Mouse (Mus musculus): ENCODE measurements at regions not wholly inside any gene's neighbourhood (a gene's known extent, or its start where the extent isn't known, plus 50 kb on each side); places are given as distances from the start of the nearest gene placed in this dataset.
A peak's percentile ranks its signal among the peaks of the same experiment; 100 is the strongest.
"Not testable (repeated sequence)": the region's sequence is repeated elsewhere in the genome, so short reads cannot be mapped to it uniquely, and the experiment has no call there.

DNA sequence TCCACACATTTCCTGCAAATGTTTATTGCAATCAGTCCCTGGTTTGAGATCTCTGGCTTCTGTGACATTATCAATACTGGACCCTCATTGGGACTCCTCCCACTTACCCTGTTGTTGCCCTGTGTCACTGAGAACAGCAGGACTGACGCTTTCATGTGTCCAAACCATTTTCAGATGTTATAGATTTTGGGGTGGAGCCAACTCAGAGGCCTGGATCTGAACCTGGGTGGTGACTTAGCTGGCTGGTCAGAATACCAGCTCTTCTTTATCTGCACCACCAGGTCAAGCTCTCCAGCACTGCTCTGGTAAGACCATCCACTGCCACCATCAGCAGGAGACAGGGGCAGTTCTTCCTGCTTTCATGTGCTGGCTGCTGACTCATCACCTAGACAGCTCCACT, 254.3 kb upstream of the Pik3r1 start:
- DNase-seq (ENCODE audit: extremely low read depth, low read depth, low spot score): no peak

DNA sequence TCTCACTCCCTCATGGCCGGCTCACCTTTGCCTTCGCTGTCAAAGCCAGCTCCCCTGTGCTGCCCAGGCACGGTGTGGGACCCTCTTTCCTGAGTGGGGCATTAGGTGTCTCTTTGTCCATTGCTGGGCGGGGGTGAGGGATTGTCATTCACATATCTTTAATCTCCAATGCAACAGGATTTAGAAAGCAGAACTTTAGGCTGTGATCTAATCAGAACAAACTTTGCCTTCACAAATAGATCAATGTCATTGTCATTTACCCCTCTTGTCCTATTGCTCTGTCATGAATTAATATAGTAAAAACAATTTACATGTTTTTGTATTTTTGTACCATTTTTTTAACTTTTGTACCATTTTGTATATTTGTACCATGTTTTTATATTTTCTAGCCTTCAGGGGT, 254.7 kb upstream of the Pik3r1 start:
- DNase-seq (ENCODE audit: extremely low read depth, low read depth, low spot score): no peak

DNA sequence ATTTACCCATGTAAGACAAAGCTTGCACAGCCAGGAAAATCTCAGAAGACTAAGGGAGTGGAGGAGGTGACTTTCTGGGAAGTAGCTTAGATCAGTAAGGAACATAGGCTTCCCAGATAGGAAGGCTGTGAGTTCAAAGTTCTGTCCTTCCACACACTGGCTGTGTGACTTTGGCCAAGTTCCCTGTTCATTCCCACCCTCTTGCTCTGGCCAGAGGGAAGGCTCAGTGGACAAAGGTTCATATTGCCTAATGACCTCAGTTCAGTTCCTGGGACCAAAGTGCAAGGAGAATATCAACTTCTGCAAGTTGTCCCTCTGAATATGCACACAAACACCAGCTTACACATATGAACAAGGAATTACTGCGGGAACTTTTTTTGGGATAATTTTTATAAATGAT, 255.6 kb upstream of the Pik3r1 start:
- no peak for DNase-seq (ENCODE audit: extremely low read depth, low read depth, low spot score)

DNA sequence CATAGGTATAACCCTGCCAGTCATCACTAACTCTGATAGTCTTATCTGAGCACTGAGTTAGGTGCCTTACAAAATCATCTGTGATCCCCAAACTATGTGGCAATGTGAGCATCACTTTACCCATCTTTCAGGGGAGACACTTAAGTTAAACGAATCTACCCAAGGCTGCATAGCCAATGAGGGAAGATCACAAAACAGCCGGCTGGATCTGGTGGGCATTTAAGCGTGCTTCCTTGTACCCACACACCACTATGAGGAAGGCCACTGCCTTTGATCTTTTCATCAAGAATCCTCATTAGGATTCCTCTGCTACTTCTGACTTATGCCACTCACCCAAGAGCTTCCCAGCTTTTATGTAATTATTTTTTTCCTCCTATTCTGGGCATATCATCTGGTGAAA, 257.1 kb upstream of the Pik3r1 start:
- no peak for DNase-seq (ENCODE audit: extremely low read depth, low read depth, low spot score)

DNA sequence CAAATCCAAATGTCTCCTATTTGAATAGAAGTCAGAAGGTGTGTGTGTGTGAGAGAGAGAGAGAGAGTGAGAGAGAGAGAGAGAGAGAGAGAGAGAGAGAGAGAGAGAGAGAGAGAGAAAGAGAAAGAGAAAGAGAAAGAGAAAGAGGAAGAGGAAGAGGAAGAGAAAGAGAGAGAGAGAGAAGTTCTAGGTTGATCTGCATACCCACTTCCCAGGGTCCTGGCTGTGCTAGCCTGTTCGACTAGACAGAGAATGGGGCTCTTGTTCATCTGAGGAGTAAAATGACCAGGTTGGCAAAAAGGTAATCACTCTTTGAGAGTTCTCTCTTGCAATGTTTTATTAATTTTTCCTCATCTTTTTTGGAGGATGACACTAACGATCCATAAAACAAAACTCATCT, 257.5 kb upstream of the Pik3r1 start:
- not testable (repeated sequence) for DNase-seq (ENCODE audit: extremely low read depth, low read depth, low spot score)

DNA sequence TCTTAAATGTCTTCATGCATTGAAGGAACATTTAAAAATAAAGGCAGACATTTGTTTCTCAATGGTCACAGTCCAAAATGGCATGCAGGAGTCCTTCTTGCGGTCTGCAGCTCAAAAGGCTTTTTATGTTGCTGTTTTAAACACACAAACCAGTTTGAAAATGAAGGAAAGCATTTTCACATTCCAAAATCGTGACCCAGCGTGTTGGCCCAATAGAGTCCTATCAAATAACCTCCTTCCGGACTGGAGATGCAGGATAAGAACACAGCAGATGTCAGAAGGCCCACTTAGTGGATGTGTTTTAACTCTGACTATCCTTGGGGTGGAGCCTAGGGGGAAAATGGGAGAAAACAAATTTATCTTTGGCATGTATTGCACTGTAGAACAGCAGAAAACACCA, 263.4 kb upstream of the Pik3r1 start:
- DNase-seq (ENCODE audit: extremely low read depth, low read depth, low spot score): no peak

DNA sequence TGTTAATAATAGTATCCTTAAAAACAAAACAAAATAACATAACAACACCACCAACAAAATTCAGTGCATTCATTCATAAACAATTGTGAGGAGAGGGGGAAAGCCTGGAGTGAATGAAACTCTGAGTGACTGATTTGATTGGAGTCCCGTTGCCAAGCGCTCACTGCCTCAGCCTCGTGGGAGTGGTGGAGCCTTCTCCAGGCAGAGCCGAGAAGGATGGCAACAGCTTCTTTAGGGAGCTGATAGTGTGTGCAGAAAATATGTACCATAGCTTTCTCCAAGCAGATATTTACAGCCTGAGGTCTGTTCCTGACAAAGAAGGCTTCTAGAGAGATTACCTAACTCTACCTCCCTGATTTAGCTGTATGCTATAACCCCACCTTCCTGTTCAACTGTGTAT, 266.5 kb upstream of the Pik3r1 start:
- no peak for DNase-seq (ENCODE audit: extremely low read depth, low read depth, low spot score)

DNA sequence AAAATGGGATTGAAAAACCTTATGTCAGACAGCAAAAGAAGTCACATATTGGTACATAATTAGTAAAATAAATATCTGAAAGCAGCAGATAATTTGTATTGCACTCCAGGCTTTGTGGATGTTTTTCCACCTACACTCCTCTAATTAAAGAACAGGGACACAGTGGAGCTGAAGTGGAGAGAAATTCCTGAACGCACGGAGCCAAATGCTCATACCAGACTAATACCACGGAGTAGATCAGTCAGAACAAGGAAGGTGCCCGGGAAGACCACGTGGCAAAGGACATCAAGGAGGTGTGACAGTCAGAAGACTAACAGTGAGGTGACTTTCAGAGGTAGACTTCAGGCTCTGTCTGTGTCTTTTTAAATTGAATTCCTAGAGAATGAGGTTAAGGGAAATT, 268.0 kb upstream of the Pik3r1 start:
- no peak for DNase-seq (ENCODE audit: extremely low read depth, low read depth, low spot score)

DNA sequence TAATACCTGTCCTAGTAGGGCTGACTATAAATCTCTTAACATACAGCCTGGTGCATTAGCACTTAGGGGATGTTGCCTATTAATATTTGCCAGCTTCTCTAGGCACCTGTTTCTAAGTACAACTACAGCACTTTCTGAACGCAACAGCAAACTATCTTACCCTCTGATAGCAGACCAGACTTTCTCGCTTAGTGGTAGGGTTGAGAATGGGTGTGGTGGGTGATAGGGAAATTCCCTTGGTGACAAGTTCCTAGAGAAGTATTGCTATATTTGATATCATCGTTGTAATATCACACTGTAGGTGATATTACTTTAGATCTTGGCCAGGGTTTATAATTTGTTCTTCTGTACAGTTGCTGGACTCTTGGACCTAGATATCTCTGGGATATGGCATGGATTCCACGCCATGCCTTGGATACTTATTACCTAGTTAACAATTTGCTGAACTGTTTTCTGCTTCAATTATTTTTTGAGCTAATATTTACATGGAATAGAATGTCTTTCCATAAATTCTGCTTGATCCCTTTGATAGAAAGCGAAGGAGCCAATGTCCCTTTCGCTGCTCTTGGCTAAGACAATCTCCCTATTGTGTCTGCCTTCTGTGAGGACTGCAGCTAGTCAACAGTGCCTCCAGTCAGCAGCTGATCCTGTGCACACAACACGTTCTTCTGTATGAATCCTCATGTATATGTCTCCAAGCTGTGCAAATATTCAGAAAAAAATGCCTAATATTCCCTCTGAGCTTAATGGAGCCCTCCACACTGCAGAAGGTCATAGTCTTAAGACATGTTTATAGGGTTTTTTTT, 269.0 kb upstream of the Pik3r1 start:
- no peak for DNase-seq (ENCODE audit: extremely low read depth, low read depth, low spot score)

DNA sequence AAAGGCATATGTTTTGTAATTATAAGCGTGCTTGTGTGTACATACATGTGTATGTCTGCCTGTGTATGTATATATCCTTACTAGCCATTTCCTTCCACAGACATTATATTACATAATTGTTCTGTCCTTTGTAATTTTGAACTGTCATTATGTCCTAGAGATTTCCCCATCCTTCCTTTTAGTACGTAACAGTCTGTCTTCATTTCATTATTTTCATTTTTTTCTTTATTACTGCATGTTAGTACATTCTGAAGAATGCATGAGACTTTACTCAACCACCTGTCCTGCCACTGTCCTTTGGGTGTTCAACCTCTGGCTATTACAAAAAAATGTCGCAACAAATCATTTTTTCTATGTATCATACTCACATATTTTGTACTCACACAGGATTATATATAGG, 292.2 kb upstream of the Pik3r1 start:
- DNase-seq (ENCODE audit: extremely low read depth, low read depth, low spot score): no peak

DNA sequence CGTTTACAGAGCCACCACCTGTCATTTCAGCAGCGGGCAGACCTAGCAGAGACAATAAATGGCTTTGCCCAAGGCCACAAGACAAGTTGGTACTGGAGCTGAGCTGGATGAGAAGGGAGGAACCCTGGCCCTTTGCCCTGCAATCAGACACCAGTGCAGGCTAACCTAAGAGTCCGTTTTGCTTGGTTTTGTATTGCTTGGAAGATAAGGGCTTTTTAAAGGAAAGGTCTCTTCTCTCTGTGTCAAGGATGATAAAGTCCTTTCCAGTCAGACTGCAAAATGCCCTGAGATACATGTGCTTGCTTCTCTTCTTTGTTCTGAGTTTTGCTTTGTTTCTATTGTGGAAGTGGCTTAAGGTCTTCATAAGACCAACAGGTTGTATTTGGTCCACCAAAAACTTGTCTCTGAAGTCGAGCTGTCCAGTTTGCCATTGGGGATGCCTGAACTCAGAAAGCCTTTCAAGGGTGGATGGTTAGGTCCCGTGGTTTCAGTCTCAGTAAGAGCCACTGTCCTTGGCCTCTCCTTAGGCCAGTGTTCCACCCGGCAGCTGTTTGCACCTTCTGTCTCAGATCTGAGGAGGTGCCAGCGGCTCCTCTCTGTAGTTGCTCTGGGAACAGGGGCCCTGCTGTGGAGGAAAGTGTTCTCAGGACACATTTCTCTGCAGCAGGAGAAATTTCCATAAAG, 296.7 kb upstream of the Pik3r1 start:
- peak; percentile 76 for DNase-seq (ENCODE audit: extremely low read depth, low read depth, low spot score)

DNA sequence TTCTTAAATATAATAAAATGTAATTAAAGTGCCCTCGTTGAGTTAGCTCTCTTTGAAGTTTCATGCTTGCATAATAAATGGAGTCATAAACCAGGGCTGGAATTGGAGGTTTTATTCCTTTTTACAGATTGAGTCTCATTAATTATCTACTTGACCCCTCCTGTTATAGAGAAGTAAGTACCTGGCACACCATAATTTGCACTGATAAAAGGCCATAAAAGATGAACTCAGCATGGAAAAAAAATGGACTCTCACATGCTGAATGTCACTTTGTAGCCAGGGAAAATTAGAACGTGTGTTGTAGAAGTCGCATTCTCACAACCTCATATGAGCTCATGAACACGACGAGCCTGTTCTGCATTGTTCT, 297.2 kb upstream of the Pik3r1 start:
- no peak for DNase-seq (ENCODE audit: extremely low read depth, low read depth, low spot score)

DNA sequence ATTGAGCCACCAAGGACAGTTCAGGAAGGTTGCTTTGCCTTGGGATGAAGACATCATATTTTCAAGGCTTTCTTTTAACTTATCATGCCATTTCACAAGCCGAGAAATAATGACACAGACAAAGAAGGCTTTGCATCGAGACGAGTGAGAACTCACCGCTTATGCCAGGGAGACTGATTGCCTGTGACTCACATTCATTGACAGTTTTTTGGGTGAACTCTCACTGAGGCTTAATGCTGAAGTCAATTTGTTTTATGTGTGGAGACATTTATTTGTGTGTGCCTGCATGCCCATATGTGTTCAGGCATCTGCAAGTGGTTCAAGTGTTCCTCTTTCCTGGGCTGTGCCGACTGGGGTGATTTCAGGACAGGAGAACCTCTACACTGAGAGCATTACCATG, 297.8 kb upstream of the Pik3r1 start:
- peak; percentile 61 for DNase-seq (ENCODE audit: extremely low read depth, low read depth, low spot score)

DNA sequence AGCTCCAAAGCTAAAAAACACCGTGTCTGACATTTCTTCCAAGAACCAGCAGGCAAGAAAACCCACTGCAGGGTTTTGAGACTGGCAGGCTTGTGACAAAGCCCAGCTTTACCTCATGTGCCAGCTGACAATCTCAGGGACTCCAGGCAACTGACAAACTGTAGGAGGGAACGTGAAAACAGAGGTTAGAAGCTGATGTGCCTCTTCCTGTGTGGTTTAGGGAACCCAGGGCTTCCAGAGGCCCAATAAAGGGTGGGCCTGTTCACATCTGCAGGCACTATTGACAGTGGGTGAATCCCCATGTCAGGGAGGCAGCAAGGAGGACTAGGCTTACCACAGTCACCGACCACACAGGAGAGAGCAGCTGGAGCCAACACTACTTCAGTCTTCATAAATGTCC, 302.7 kb upstream of the Pik3r1 start:
- DNase-seq (ENCODE audit: extremely low read depth, low read depth, low spot score): no peak

DNA sequence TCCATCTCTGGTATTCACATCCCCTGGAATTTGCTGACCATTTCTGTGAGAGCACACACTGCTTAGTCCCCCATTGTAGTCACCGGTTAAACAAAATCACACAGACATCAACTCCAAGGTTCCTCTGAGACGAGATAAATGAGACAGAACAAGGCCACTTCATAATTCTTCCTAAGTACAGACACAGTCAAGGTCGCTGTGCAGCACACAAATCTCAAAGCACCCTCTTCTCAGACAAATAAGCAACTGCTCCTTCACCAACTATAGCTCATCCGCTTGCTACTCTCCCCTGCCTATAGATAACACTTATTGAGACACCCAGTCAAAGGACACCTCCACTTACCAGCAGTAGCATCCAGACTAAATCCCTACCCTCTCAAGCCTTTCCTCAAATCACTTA, 304.3 kb upstream of the Pik3r1 start:
- no peak for DNase-seq (ENCODE audit: extremely low read depth, low read depth, low spot score)

DNA sequence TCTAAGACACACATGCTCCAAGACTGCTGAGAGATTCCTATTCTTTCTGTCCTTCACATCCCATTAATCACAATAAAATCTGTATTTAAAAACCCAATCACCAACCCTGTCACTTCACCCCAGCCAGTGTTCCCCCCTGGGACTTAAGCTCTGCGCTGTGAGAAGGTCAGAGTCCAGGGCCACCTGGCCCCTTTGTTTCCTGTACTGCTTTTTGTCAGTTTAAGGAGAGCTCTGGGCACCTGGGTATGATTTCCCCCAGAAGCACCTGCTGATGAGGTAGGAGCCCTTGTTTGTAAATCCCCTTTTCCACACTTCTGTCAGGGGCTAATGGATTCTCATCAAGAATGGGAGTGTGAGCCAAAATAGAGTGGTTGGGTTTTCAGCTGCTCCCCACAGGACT, 319.7 kb upstream of the Pik3r1 start:
- no peak for DNase-seq (ENCODE audit: extremely low read depth, low read depth, low spot score)

DNA sequence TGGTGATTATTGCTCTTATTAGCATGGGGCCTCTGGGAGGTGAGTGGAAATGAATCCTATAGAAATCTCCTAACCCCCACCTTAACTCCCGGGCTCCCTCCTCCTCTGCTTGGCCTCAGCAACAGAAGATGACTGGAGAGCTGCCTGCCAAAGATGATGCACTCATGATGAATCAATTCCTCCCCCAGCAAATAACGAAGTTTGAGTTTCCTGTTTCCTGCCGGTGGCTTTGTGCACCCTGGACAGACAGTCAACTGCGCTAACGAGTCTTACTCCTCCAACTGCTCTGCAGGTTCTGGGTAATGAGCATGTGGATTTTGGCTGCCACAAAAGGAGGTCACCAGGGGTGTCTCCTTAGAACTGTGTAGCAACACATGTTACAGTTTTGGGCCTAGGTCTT, 321.5 kb upstream of the Pik3r1 start:
- no peak for DNase-seq (ENCODE audit: extremely low read depth, low read depth, low spot score)

DNA sequence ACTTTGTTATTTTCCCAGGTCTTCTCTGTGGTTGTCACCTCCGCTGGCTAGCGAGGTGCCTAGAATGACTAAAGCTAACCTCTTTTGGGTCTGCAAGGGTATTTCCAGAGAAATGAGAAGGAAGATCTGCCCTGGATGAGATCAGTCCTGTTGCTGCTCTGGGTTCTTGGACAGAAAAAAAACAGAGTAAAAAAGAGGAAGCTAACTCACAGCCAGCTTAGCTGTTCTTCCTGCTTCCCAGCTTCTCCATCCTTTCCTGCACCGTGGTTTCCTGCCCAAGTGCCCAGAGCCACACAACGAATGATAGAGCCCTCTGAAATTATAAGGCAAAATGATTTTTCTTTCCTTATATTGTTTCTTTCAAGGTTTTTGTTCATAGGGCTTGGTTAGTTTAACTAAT, 326.2 kb upstream of the Pik3r1 start:
- DNase-seq (ENCODE audit: extremely low read depth, low read depth, low spot score): no peak

DNA sequence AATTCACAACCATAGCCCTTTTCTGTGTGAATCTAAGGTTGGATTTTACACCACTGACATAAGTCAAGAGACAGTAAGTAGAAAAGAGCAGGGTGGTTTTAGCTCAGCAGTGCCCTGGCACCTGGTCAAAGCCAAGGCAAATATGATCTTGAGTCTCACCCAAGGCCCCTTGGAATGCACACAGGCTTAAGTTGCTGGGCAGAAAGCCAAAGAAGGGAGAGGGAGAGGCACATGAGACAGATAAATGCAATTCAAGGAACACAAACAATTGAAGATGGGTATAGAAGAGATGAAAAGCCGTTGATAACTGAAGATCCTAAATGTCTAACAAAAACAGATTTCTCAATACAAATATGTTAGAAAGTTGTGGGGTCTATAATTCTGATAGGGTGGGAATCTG, 335.1 kb upstream of the Pik3r1 start:
- DNase-seq (ENCODE audit: extremely low read depth, low read depth, low spot score): no peak

DNA sequence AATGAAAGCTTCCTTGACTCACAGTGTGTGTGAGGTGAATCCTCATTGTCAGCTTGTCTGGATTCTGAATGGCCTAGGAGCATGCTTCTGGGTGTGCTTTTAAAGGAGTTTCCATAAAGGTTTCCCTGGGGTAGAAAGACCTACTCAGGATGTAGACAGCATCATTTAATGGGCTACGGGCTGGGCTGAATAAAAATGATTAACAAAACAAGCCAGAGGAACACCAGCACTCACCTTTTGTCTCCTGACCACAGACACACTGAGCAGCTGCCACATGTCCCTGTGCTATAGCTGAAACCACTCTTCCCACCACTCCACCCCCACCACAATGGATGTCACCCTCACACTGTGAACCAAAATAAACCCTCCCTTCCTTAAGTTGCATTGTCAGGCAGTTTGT, 338.2 kb upstream of the Pik3r1 start:
- no peak for DNase-seq (ENCODE audit: extremely low read depth, low read depth, low spot score)

DNA sequence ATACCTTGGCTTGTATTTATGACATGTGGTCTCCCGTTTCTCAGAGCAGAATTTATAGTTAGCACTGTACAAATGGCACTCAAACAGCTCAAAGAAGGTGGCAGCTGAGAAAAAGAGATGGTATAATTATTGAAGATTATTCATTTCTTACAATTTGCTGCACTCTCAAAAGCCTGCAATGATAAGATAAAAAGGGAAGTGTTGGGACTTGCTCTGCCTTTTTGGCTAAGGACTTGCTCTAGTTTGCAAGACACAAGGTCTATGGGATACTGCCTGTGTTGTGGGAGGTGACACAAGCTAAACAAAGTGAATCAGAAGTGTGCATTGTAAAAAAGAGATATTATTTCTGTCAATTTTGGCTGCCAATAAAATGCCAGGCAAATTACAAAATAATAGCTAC, 340.2 kb upstream of the Pik3r1 start:
- no peak for DNase-seq (ENCODE audit: extremely low read depth, low read depth, low spot score)

DNA sequence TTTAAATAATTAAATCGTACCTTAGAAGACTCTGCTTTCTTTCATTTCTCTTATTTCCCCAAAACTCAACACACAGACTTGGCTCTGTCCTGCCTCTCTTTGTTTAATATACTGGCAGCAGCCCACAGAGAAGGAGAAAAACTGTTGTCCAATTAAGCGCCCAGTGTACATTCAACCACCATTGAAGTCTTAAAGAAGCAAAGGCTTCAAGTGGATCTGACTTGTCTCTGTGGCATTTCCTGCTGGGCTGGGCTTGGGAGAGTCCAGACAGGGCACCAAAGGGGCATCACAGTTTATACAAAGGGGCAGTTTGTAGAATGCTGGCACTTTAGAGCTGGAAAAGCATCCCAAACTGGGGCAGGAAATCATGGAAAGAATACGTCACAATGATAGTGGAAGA, 340.9 kb upstream of the Pik3r1 start:
- no peak for DNase-seq (ENCODE audit: extremely low read depth, low read depth, low spot score)

DNA sequence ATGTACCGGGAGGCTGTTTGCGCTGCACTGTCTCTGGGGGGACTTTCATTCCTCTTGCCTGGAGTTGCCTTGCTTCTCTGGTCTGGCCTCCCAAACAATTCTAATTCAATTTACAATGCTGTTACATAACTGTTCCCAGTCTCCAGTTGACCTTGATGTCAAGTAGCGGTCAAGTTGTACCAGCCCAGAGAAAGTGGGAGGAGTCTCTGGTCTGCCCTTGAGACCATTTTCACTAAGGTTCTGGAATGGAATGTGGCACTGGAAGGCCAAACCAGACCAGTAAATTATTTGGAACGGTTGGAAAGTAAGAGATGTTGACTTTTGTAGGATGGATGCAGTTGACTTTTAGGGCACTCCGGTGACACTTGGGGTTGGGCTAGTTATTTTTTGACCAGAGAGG, 345.9 kb upstream of the Pik3r1 start:
- no peak for DNase-seq (ENCODE audit: extremely low read depth, low read depth, low spot score)
